27 mouse cellular contexts compared by ENCODE assay signal in genomic region chr2:90726818-90727217, GRCm38 (mm10). TPM values are rescaled to one million over a fixed set of nuclear protein-coding genes. Genes with fewer than 3 reads are reported as not detected.
"Had no signal": no experiment of that assay in that cellular context is flagged by ENCODE, and none has a peak within 500 bp of the region (broad histone marks: within the 10 kb centered on the region; RNA-seq: fewer than 3 reads in every experiment).

No protein-coding gene starts in this region.

- H3K27ac ChIP-seq: embryonic facial prominence, embryonic 10.5 days; embryonic facial prominence, embryonic 12.5 days; embryonic facial prominence, embryonic 13.5 days; embryonic facial prominence, embryonic 15.5 days; forebrain, embryonic 10.5 days; forebrain, embryonic 12.5 days; forebrain, embryonic 13.5 days; forebrain, embryonic 15.5 days; gastrocnemius, adult 2 months; heart, adult 2 months had no signal

- H3K4me3 ChIP-seq: embryonic facial prominence, embryonic 10.5 days; embryonic facial prominence, embryonic 12.5 days; embryonic facial prominence, embryonic 13.5 days; embryonic facial prominence, embryonic 15.5 days; erythroblast, embryonic 14.5 days; forebrain, embryonic 10.5 days; forebrain, embryonic 12.5 days; forebrain, embryonic 13.5 days; forebrain, embryonic 15.5 days; gastrocnemius, adult 2 months; heart, adult 2 months had no signal

- H3K27me3 ChIP-seq: embryonic facial prominence, embryonic 12.5 days; embryonic facial prominence, embryonic 13.5 days; embryonic facial prominence, embryonic 15.5 days; forebrain, embryonic 12.5 days; forebrain, embryonic 13.5 days; forebrain, embryonic 15.5 days had no signal

- H3K4me1 ChIP-seq: embryonic facial prominence, embryonic 10.5 days; embryonic facial prominence, embryonic 12.5 days; embryonic facial prominence, embryonic 13.5 days; embryonic facial prominence, embryonic 15.5 days; forebrain, embryonic 10.5 days; forebrain, embryonic 12.5 days; forebrain, embryonic 13.5 days; forebrain, embryonic 15.5 days had no signal

- ATAC-seq: forebrain, embryonic 13.5 days; forebrain, embryonic 14.5 days; forebrain, embryonic 15.5 days; forebrain, embryonic 16.5 days; forebrain, postnatal 0 days had no signal

- H3K9ac ChIP-seq: embryonic facial prominence, embryonic 12.5 days; embryonic facial prominence, embryonic 13.5 days; embryonic facial prominence, embryonic 15.5 days; forebrain, embryonic 12.5 days; forebrain, embryonic 13.5 days; forebrain, embryonic 15.5 days; forebrain, postnatal 0 days had no signal

- H3K9me3 ChIP-seq: embryonic facial prominence, embryonic 10.5 days; embryonic facial prominence, embryonic 12.5 days; embryonic facial prominence, embryonic 13.5 days; embryonic facial prominence, embryonic 15.5 days; forebrain, embryonic 10.5 days; forebrain, embryonic 12.5 days; forebrain, embryonic 13.5 days; forebrain, embryonic 15.5 days had no signal

- H3K4me2 ChIP-seq: embryonic facial prominence, embryonic 12.5 days; embryonic facial prominence, embryonic 13.5 days; embryonic facial prominence, embryonic 15.5 days; forebrain, embryonic 12.5 days; forebrain, embryonic 13.5 days; forebrain, embryonic 15.5 days had no signal

- DNase-seq: cerebellum, adult 8-10 months; cerebellum, adult 9-10 months; cerebellum, adult 9-11 months; cerebellum, postnatal 10 days; cerebellum, postnatal 14 days; cerebellum, postnatal 25 days; cerebellum, postnatal 36 days; embryo, embryonic 11 days; forebrain, postnatal 0 days; gastrocnemius, adult 2 months; gastrocnemius, postnatal 10 days; gastrocnemius, postnatal 14 days; gastrocnemius, postnatal 25 days; gastrocnemius, postnatal 36 days; heart, adult 18-20 months; heart, adult 2 months had no signal

RNA-seq across cellular contexts. Expression of gene Agbl2, which starts 55.7 kb away (rescaled TPM):
- polyA plus RNA-seq: erythroblast, embryonic 14.5 days had no signal
